Mouse (Mus musculus) heart, embryonic 15.5 days (tissue): ENCODE measurements around the gene Gpr142. TPM values are rescaled to one million over a fixed set of nuclear protein-coding genes. Genes with fewer than 3 reads are reported as not detected.
A peak's percentile ranks its signal among the peaks of the same experiment; 100 is the strongest.

Experiments used
- ATAC-seq: fragments of 200-750 bp; cut with Nextera tagmentation; replicated peaks from 2 replicates; pipeline ENCODE4 v1.8.0; 2017; ENCODE audit warnings: low read depth, moderate TSS enrichment; ENCODE audit not compliant: insufficient number of reproducible peaks, insufficient read depth, low FRiP score
- H3K27ac ChIP-seq: fragments of 300-500 bp; sonication (generic); 2 replicates; pipeline ENCODE4 v1.5.1; 2015; ENCODE audit warnings: mild to moderate bottlenecking, inconsistent platforms
- H3K27me3 ChIP-seq: fragments of 300-500 bp; sonication (generic); 2 replicates; pipeline ENCODE4 v1.6.1; 2015; ENCODE audit warnings: inconsistent platforms
- H3K36me3 ChIP-seq: fragments of 300-500 bp; sonication (generic); 2 replicates; pipeline ENCODE4 v1.6.1; 2015; ENCODE audit warnings: mild to moderate bottlenecking, inconsistent platforms
- H3K4me1 ChIP-seq: fragments of 300-500 bp; sonication (generic); replicated peaks from 2 replicates; pipeline ENCODE4 v1.6.1; 2015; ENCODE audit warnings: inconsistent platforms
- H3K4me2 ChIP-seq: fragments of 300-500 bp; sonication (generic); 2 replicates; pipeline ENCODE4 v1.6.1; 2015; ENCODE audit warnings: inconsistent platforms, mild to moderate bottlenecking, moderate library complexity
- H3K4me3 ChIP-seq: fragments of 300-500 bp; sonication (generic); 2 replicates; pipeline ENCODE4 v1.5.1; 2015; ENCODE audit warnings: mild to moderate bottlenecking, inconsistent platforms
- H3K9ac ChIP-seq: fragments of 300-500 bp; sonication (generic); 2 replicates; pipeline ENCODE4 v1.6.1; 2015; ENCODE audit warnings: mild to moderate bottlenecking, inconsistent platforms
- H3K9me3 ChIP-seq: fragments of 300-500 bp; sonication (generic); replicated peaks from 2 replicates; pipeline ENCODE4 v1.6.1; 2016; ENCODE audit warnings: inconsistent platforms
- WGBS: fragments of 180-500 bp; shearing (Covaris S2); methylation state at CpG from one replicate; pipeline ENCODE4 v1.1.7; 2015; ENCODE audit warnings: mixed read lengths; 5-methylcytosine and 5-hydroxymethylcytosine counted together
- polyA plus RNA-seq: library from polyadenylated mRNA; unstranded; fragments of >200 nt; fragmentation: Nextera tagmentation; extraction: Ambion mirVana; gene quantifications from 2 replicates; pipeline ENCODE4 v1.2.1, GENCODE M21; 2015

Gpr142 gene
- polyA plus RNA-seq, 1 experiment from 2014 or later, result not detected

DNA sequence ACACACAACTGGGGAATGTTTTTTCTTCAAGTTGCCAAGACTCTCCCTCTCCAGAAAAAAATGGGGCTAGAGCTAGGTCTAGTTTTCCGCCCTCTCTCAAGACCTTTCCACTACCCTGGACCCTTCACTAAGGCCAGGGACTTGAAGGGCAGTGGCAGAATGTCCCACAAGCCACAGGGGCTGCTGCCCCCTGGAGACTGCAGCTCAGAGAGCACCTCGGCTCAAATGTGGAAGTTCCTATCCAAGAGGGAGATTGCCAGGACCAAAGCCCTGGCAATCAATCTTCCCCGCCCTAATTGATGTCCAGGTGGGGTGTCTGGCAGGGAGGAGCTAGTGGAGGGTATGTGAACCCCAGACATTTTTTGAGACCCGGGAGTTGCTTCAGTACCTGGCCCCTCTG, 7.9 kb upstream of the Gpr142 start:
- Histone ChIP-seq H3K9me3 (no peaks in the 10 kb centered on the region), H3K27ac (no peak overlapping the region), H3K27me3 (peaks cover 97% of the 10 kb centered on the region), H3K4me3 (no peak overlapping the region; the same call in 1 of the 2 replicates), H3K4me1 (peaks cover 39% of the 10 kb centered on the region), H3K36me3 (no peaks in the 10 kb centered on the region), H3K9ac (no peak overlapping the region), H3K4me2 (no peak overlapping the region)
- 22% methylated on average over 4 of the region's 4 CpGs for WGBS
- no peak for ATAC-seq

DNA sequence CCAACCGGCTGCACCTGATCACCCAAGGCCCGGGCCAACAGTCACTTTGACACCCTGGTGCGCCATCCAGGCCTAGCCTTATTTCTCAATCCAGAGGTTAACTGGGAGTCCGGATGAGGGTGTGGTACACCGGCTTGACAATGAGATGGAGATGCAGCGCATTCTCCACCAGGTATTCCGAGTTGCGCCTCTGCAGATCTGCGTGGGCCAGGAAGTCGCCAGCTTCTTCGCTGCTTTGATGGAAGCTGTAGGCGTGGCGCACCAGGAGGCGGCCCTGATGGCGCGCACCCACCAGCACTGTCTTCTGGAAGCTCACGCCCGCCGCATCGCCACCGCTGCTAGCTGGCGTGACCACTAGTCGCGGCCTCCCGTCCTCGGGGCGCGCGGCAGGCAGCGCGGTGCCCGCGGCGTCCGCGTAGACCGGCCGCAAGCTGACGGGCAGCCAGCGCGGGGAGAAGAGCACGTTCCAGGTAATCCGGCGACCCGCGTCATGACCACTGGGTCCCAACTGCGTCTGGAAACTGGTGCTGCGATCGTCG, 7.3 kb upstream of the Gpr142 start:
- H3K36me3 ChIP-seq, result no peaks in the 10 kb centered on the region
- H3K9ac ChIP-seq, result 0 out of 2 replicates have a peak overlapping the region, but pooled peaks have one; percentile 21
- ATAC-seq, result no peak
- H3K4me3 ChIP-seq, result peak overlapping the region; percentile 49
- WGBS, result 3% methylated on average over 50 of the region's 50 CpGs
- peaks cover 95% of the 10 kb centered on the region for H3K27me3 ChIP-seq
- H3K4me2 ChIP-seq, result peak overlapping the region; percentile 81
- peaks cover 38% of the 10 kb centered on the region for H3K4me1 ChIP-seq
- H3K27ac ChIP-seq, result no peak overlapping the region
- H3K9me3 ChIP-seq, result no peaks in the 10 kb centered on the region

DNA sequence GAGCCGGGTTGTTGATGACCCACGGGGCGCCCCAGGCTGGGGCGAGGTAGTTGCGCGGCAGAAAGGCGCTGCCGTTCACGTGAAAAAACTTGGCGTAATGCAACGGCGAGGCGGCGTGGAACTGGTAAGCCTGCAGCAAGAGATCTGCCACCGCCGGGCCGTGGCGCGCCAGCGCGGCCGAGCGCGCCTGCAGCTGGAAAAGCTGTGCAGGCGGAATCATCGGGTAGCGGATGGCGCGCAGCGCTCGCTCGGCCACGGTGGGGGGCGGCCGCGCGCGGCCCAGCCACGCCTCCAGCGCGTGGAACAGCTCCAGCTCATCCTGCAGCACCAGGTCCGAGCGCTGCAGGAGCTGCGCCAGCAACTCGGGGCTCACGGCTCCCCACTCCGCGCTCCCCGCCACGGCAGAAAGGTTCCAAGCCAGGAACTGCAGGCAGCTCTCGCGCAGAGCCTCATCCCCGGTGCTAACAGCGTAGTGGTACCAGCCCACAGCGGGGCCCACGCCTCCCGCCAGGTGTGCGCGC, 6.8 kb upstream of the Gpr142 start:
- 1% methylated on average over 58 of the region's 59 CpGs for WGBS
- Histone ChIP-seq H3K27ac (no peak overlapping the region), H3K27me3 (peaks cover 91% of the 10 kb centered on the region), H3K36me3 (no peaks in the 10 kb centered on the region), H3K4me2 (peak overlapping the region; percentile 81), H3K9ac (0 out of 2 replicates have a peak overlapping the region, but pooled peaks have one; percentile 21), H3K4me3 (peak overlapping the region; percentile 49), H3K9me3 (no peaks in the 10 kb centered on the region), H3K4me1 (peaks cover 35% of the 10 kb centered on the region)
- ATAC-seq, result no peak

DNA sequence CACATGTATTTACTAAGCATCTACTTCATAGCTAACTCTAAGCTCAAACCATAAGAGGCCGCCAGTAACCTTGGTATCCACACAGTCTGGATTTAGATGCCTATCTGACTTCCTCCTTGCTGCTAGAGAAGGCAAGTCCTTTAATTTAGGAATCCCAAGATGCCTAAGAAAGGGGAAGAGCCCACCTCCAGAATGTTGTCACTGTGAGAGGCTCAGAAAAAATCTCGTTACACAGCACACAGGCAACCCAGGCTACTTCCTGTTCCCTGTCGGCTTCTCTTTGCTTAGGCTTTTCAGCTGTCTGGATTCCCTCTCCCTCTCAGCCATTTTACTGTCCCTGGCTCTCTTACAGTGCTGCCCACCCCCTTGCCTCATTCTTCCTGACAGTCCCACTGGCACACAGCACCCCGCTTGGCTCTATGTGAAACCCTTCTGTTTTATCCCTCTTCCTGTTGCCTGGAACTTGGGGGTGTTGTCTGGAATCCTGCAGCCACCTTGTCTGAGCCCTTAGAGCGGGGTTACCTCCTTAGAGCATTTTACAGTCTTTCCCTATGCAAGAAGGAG, 5.7 kb upstream of the Gpr142 start:
- no peak for ATAC-seq
- 37% methylated on average over 5 of the region's 5 CpGs for WGBS
- no peak overlapping the region for H3K4me3 ChIP-seq
- peaks cover 35% of the 10 kb centered on the region for H3K4me1 ChIP-seq
- no peak overlapping the region for H3K9ac ChIP-seq
- no peak overlapping the region for H3K4me2 ChIP-seq
- H3K27me3 ChIP-seq, result peaks cover 85% of the 10 kb centered on the region
- H3K27ac ChIP-seq, result no peak overlapping the region
- H3K9me3 ChIP-seq, result no peaks in the 10 kb centered on the region
- H3K36me3 ChIP-seq, result no peaks in the 10 kb centered on the region

DNA sequence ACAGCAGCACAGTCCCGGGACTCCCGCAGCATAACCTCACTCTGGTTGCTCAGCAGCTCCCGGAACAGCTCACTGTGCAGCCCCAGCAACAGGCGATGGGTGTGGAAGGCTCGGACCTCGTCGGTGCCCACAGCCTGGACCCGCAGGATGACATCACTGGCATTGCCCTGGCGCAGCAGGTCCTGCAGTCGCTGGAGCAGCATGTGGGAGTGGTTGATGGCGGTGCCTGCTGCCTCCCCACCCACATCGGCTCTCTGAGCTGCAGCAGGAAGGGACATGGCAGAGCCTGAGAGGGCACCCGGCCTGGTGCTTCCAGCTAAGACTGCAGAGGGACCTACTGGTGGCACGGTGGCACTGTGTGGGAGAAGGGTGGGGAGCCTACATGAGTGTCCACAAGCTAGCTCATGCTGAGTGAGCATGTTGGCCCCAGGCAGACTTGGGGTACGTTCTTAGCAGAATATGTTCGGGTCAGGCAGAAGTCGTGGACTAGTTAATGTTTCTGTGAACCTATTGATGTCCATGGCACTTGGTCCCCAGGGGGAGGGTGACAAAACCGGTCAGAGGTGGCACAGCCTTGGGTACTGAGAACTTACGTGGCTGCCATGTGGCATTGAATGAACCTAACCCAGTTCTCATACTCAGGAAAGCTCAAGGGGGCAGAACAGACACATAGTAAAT, 4.7 kb upstream of the Gpr142 start:
- ATAC-seq, result no peak
- no peaks in the 10 kb centered on the region for H3K9me3 ChIP-seq
- no peaks in the 10 kb centered on the region for H3K36me3 ChIP-seq
- H3K4me2 ChIP-seq, result no peak overlapping the region
- peaks cover 75% of the 10 kb centered on the region for H3K27me3 ChIP-seq
- no peak overlapping the region for H3K27ac ChIP-seq
- H3K9ac ChIP-seq, result no peak overlapping the region
- H3K4me3 ChIP-seq, result no peak overlapping the region
- H3K4me1 ChIP-seq, result peaks cover 32% of the 10 kb centered on the region
- WGBS, result 67% methylated on average over 19 of the region's 19 CpGs

DNA sequence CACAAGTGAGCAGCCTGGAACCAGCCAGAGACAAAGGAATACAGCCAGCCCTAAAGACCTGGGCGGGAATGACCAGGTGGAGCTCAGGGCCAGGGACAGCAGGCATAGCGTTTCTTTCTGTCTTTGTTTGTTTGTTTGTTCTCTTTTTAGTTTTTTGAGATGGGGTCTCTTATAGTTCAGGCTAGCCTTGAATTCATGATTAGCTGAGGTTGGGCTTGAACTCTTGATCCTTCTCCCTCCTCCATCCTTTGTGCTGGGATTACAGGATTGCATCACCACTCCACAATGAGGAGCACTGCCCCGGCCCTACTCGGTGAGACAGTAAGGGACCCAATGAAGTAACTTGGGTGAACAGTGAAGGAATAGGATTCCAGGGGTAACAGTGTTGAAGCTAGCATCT, 4.0 kb upstream of the Gpr142 start:
- Histone ChIP-seq H3K9me3 (no peaks in the 10 kb centered on the region), H3K4me3 (no peak overlapping the region), H3K9ac (no peak overlapping the region), H3K36me3 (no peaks in the 10 kb centered on the region), H3K27ac (no peak overlapping the region), H3K4me2 (peak overlapping the region; percentile 75; the same call in 1 of the 2 replicates), H3K27me3 (peaks cover 68% of the 10 kb centered on the region), H3K4me1 (peaks cover 25% of the 10 kb centered on the region)
- 60% methylated on average over 4 of the region's 4 CpGs for WGBS
- no peak for ATAC-seq

DNA sequence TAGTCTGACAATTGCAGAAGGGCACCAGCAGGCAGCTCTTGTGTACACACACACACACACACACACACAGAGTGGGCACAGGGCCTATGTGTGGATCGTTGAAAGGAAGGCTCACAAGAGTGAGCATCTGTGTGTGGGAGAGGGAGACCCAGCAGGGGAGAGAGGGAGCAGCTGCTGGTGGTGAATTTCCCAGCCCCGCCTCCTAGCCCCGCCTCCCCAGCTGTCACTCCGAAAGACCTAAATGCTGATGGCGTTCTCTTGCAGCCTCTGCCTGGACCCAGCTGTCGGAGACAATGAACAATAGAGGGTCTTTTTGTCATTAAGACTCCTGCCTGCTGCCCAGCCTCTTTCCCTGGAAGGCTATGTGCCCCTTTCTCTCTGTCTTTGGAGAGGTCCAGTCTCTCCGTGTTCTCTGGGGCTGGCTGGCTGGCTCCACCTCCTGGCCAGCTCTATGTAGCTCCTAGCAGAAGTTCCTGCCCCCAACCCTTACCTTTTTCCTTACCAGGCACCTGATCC, 3.4 kb upstream of the Gpr142 start:
- WGBS, result 0% methylated on average over 7 of the region's 7 CpGs

DNA sequence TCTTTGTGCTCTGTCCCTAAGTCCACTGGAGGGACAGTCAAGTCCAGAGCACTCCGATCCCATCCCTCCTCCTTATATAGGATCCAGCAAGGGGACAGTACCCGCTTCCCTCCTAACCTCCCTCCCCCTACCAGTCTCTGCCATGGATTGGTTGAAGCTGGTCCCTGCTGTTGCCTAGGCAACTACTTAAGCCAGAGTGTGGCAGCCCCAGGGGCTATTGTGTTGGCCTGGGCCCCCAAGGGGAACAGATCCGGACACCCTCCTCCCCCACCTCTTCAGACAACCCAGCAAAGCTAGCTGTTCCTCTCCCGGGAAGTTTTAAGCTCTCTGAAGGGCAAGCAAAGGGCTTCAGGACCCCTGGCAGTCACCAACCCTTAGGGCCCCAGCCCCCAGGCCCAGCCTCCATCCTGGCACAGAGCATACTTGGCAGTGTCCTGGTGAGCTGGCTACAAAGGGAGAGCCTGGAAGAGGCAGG, 2.8 kb upstream of the Gpr142 start, which contains the start of gene Btbd17:
TSS of gene Btbd17 (minus strand) at position 98 of the 475 bp plus-strand sequence.
- no peaks in the 10 kb centered on the region for H3K9me3 ChIP-seq
- H3K4me1 ChIP-seq, result peaks cover 24% of the 10 kb centered on the region
- H3K4me2 ChIP-seq, result peak within 1 kb of the TSS; percentile 75
- peaks cover 56% of the 10 kb centered on the region for H3K27me3 ChIP-seq
- peak within 1 kb of the TSS; percentile 46 for H3K4me3 ChIP-seq
- H3K36me3 ChIP-seq, result no peaks in the 10 kb centered on the region
- 10% methylated on average over 4 of the region's 4 CpGs for WGBS
- no peak within 1 kb of the TSS for H3K27ac ChIP-seq
- ATAC-seq, result no peak
- H3K9ac ChIP-seq, result no peak within 1 kb of the TSS; the same call in 1 of the 2 replicates

More for the DNA sequence above, 3.4 kb upstream of the Gpr142 start:
- peak overlapping the region; percentile 75 for H3K4me2 ChIP-seq
- ATAC-seq, result no peak
- no peak overlapping the region; the same call in 1 of the 2 replicates for H3K9ac ChIP-seq
- H3K4me1 ChIP-seq, result peaks cover 24% of the 10 kb centered on the region
- peak overlapping the region; percentile 46 for H3K4me3 ChIP-seq
- no peaks in the 10 kb centered on the region for H3K9me3 ChIP-seq
- H3K27me3 ChIP-seq, result peaks cover 62% of the 10 kb centered on the region
- H3K27ac ChIP-seq, result no peak overlapping the region
- H3K36me3 ChIP-seq, result no peaks in the 10 kb centered on the region

DNA sequence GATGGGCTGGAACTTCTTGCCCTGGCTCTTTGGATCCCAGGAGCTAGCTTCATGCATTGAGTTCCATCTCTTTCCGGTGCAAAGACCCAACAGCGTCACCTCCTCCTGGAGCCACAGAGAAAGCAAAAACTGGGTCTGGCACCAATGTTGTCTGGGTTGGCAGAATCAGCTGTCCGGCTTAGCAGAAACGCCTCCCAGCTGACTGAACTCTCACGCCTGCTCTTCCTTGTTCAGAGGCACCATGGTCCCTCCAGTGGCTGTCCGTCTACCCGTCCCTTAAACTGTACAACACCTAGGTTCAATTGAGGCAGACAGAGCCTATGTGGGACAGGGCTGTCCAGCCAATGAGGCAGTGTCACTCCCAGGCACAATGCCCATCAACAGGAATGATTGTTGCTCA, 1.5 kb upstream of the Gpr142 start:
- Histone ChIP-seq H3K4me2 (no peak overlapping the region), H3K4me1 (peaks cover 13% of the 10 kb centered on the region), H3K36me3 (no peaks in the 10 kb centered on the region), H3K4me3 (no peak overlapping the region), H3K9me3 (no peaks in the 10 kb centered on the region), H3K27ac (no peak overlapping the region), H3K9ac (no peak overlapping the region), H3K27me3 (peaks cover 46% of the 10 kb centered on the region)
- 87% methylated on average over 7 of the region's 7 CpGs for WGBS
- ATAC-seq, result no peak

DNA sequence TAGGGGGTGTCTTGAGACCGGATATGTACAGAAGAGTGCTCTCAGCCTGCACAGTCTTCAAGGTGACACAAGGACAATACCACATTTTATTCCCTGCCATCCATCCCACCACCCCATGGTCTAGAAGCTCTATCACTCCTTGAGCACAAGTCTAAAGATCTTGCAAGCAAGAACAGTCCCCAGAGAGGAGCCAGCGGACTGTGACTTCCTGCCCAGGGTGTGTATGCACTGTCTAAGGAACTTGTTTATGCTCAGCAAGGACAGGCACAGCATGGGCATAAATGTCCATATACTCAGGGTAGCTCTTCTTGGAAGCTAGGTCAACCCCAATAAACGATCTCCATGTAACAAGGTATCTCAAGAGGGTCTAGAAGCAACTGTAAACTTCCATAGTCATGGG, 743 bp upstream of the Gpr142 start:
- no peak overlapping the region for H3K27ac ChIP-seq
- no peaks in the 10 kb centered on the region for H3K9me3 ChIP-seq
- peaks cover 11% of the 10 kb centered on the region for H3K4me1 ChIP-seq
- H3K36me3 ChIP-seq, result no peaks in the 10 kb centered on the region
- WGBS, result 77% methylated on average over 3 of the region's 3 CpGs
- peaks cover 38% of the 10 kb centered on the region for H3K27me3 ChIP-seq
- H3K4me3 ChIP-seq, result no peak overlapping the region
- ATAC-seq, result no peak
- H3K9ac ChIP-seq, result no peak overlapping the region
- H3K4me2 ChIP-seq, result no peak overlapping the region

DNA sequence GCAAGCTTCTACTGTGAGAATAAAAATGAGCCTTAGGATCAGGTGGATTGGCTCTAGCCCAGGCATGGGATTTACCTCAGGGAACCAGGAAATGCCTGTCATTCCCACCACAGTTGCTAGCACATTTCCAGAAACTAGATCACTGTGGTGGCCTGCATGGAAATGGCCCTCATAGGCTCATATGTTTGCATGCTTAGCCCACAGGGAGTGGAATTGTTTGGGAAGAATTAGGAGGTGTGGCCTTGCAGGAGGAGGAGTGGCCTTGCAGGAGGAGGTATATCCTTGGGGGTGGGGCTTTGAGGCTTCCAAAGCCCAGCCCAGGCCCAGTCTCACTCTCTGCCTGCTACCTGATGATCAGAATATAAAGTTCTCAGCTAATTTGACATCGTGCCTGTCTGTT, 3.2 kb downstream of the Gpr142 start:
- H3K36me3 ChIP-seq, result no peaks in the 10 kb centered on the region
- no peak overlapping the region for H3K27ac ChIP-seq
- H3K9ac ChIP-seq, result no peak overlapping the region
- H3K4me2 ChIP-seq, result no peak overlapping the region
- peaks cover 8% of the 10 kb centered on the region; the same call in 1 of the 2 replicates for H3K27me3 ChIP-seq
- no peaks in the 10 kb centered on the region for H3K9me3 ChIP-seq
- 88% methylated on average over 1 of the region's 1 CpGs for WGBS
- no peaks in the 10 kb centered on the region for H3K4me1 ChIP-seq
- no peak overlapping the region for H3K4me3 ChIP-seq
- ATAC-seq, result no peak
